Mouse (Mus musculus): ENCODE measurements around the gene Clec11a.

GRCm38 (mm10) chr7:44343459-44344015 lies 36.8 kb upstream of the Clec11a start:
- TF ChIP-seq CTCF (IDR thresholded peaks at IDR 0.05; ENCODE audit: borderline replicate concordance, insufficient read depth, low read depth, low read length) (no peak), POLR2A (IDR thresholded peaks at IDR 0.05; ENCODE audit: borderline replicate concordance, insufficient read depth, low read length) (no peak)
